Comparison of ENCODE assay signal across 9 mouse cellular contexts in genomic region chr5:65348168-65348567, GRCm38 (mm10). TPM values are rescaled to one million over a fixed set of nuclear protein-coding genes. Genes with fewer than 3 reads are reported as not detected.
DNase-seq lines count a peak whose midpoint lies in the region; ATAC-seq and TF ChIP-seq lines count a peak whose summit lies in the region.
"Had no signal": no experiment of that assay in that cellular context is flagged by ENCODE, and none has a peak within 500 bp of the region (broad histone marks: within the 10 kb centered on the region; RNA-seq: fewer than 3 reads in every experiment).

Klb (plus strand) TSS chr5:65348314.

- no peak for DNase-seq in forebrain, embryonic 14.5 days (ENCODE audit: low spot score)
- no peak for DNase-seq in forebrain, embryonic 11.5 days (ENCODE audit: low spot score)
- no peak for DNase-seq in testis, postnatal 14 days (ENCODE audit: low spot score)
- no peak for DNase-seq in liver, embryonic 13.5 days
- DNase-seq in left cerebral cortex, adult 8-10 months (ENCODE audit: low spot score in 2 of 2): no peak
- no peak for DNase-seq in cerebellum, postnatal 14 days
- DNase-seq in urinary bladder, postnatal 10 days (ENCODE audit: low spot score): no peak

- no peak for TF ChIP-seq POLR2A in testis, adult 2 months (IDR thresholded peaks at IDR 0.05; ENCODE audit: control insufficient read depth, low read depth, low read length)

- no peak within 1 kb of the TSS for H3K27ac ChIP-seq in forebrain, embryonic 14.5 days (ENCODE audit: low read depth, low read length)
- no peak within 1 kb of the TSS for H3K27ac ChIP-seq in forebrain, embryonic 11.5 days (ENCODE audit: low read depth, low read length)
- H3K27ac ChIP-seq in testis, adult 2 months (ENCODE audit: control insufficient read depth, insufficient read depth, low read depth, low read length): no peak within 1 kb of the TSS
- no peak within 1 kb of the TSS for H3K27ac ChIP-seq in liver, embryonic 13.5 days

- no peaks in the 10 kb centered on the region for H3K36me3 ChIP-seq in forebrain, embryonic 14.5 days (ENCODE audit: control insufficient read depth, insufficient read depth, low read length)
- no peaks in the 10 kb centered on the region for H3K36me3 ChIP-seq in forebrain, embryonic 11.5 days (ENCODE audit: control insufficient read depth, insufficient read depth, low read length)
- H3K36me3 ChIP-seq in testis, adult 2 months (ENCODE audit: control insufficient read depth, insufficient read depth, low read length): no peaks in the 10 kb centered on the region
- no peaks in the 10 kb centered on the region for H3K36me3 ChIP-seq in liver, embryonic 13.5 days

- no peaks in the 10 kb centered on the region for H3K9me3 ChIP-seq in forebrain, embryonic 14.5 days (replicated peaks; ENCODE audit: control insufficient read depth, low read length)
- H3K9me3 ChIP-seq in forebrain, embryonic 11.5 days (ENCODE audit: control insufficient read depth, low read length): no peaks in the 10 kb centered on the region
- no peaks in the 10 kb centered on the region for H3K9me3 ChIP-seq in liver, embryonic 13.5 days (replicated peaks)

- H3K4me1 ChIP-seq in forebrain, embryonic 14.5 days (ENCODE audit: control insufficient read depth, insufficient read depth, low read length): no peaks in the 10 kb centered on the region
- H3K4me1 ChIP-seq in forebrain, embryonic 11.5 days (replicated peaks; ENCODE audit: control insufficient read depth, insufficient read depth, low read length): 0 out of 2 replicates have a peak, but pooled peaks cover 2% of the 10 kb centered on the region
- H3K4me1 ChIP-seq in testis, adult 2 months (ENCODE audit: control insufficient read depth, insufficient read depth, low read length): peaks cover 5% of the 10 kb centered on the region
- no peaks in the 10 kb centered on the region for H3K4me1 ChIP-seq in liver, embryonic 13.5 days (replicated peaks)

- no peak within 1 kb of the TSS for H3K4me3 ChIP-seq in forebrain, embryonic 14.5 days (ENCODE audit: low read depth, low read length)
- H3K4me3 ChIP-seq in forebrain, embryonic 11.5 days (ENCODE audit: low read depth, low read length): no peak within 1 kb of the TSS
- peak within 1 kb of the TSS; percentile 53 for H3K4me3 ChIP-seq in testis, adult 2 months (ENCODE audit: control insufficient read depth, low read depth, low read length)
- peak within 1 kb of the TSS; percentile 49 for H3K4me3 ChIP-seq in liver, embryonic 13.5 days (replicated peaks)

- H3K27me3 ChIP-seq in forebrain, embryonic 14.5 days (replicated peaks; ENCODE audit: control insufficient read depth, insufficient read depth, low read length): no peaks in the 10 kb centered on the region
- H3K27me3 ChIP-seq in forebrain, embryonic 11.5 days (ENCODE audit: control insufficient read depth, insufficient read depth, low read length): no peaks in the 10 kb centered on the region
- no peaks in the 10 kb centered on the region for H3K27me3 ChIP-seq in testis, adult 2 months (ENCODE audit: control insufficient read depth, insufficient read depth, low read length)
- no peaks in the 10 kb centered on the region for H3K27me3 ChIP-seq in liver, embryonic 13.5 days

- WGBS in forebrain, embryonic 14.5 days: 64% methylated on average over 15 of the region's 15 CpGs
- 61% methylated on average over 15 of the region's 15 CpGs for WGBS in forebrain, embryonic 11.5 days
- 68% methylated on average over 15 of the region's 15 CpGs for WGBS in liver, embryonic 13.5 days (ENCODE audit: insufficient replicate concordance)

- no peak for ATAC-seq in forebrain, embryonic 14.5 days
- ATAC-seq in forebrain, embryonic 11.5 days (replicated peaks; ENCODE audit: low FRiP score): no peak
- peak; percentile 65; the same call in 1 of the 2 replicates for ATAC-seq in liver, embryonic 13.5 days (ENCODE audit: low read depth)

- no peak within 1 kb of the TSS for H3K4me2 ChIP-seq in forebrain, embryonic 14.5 days (ENCODE audit: low read length)
- H3K4me2 ChIP-seq in forebrain, embryonic 11.5 days (ENCODE audit: low read depth, low read length, severe bottlenecking): no peak within 1 kb of the TSS
- no peak within 1 kb of the TSS for H3K4me2 ChIP-seq in liver, embryonic 13.5 days

- no peak for TF ChIP-seq CTCF in testis, adult 2 months (IDR thresholded peaks at IDR 0.05; ENCODE audit: control insufficient read depth, insufficient read depth, insufficient replicate concordance, low read depth, low read length)

- peak within 1 kb of the TSS; percentile 14; the same call in 1 of the 2 replicates for H3K9ac ChIP-seq in forebrain, embryonic 14.5 days (ENCODE audit: low read length)
- H3K9ac ChIP-seq in forebrain, embryonic 11.5 days (ENCODE audit: low read length): no peak within 1 kb of the TSS
- H3K9ac ChIP-seq in liver, embryonic 13.5 days: peak within 1 kb of the TSS; percentile 49

RNA-seq across cellular contexts. Expression of gene Klb, which starts in this region (rescaled TPM):
- polyA plus RNA-seq in forebrain, embryonic 14.5 days (2014; fragmentation: Nextera tagmentation; extraction: Ambion mirVana): 0.15 TPM in 1 of 2 replicates, not detected in the other
- polyA plus RNA-seq in forebrain, embryonic 11.5 days (2014; fragmentation: Nextera tagmentation; extraction: Ambion mirVana): not detected in 2 replicates
- 0.65 and 0.72 TPM in 2 replicates for polyA plus RNA-seq in testis, adult 2 months (2012; rRNA removed)
- polyA plus RNA-seq in liver, embryonic 13.5 days (2015; fragmentation: Nextera tagmentation; extraction: Ambion mirVana): 8.7 and 10.0 TPM in 2 replicates
- total RNA-seq in left cerebral cortex, adult 8-10 months (2022): 1 to 10 TPM in 1 of 4 experiments, under 1 TPM in 3; 0.26 to 1.1 (median 0.59) TPM
- polyA plus RNA-seq: kidney, embryonic 14.5 days had no signal

Comparison
In these comparisons a context has a peak if more than half of its experiments do, and no peak if none do; other contexts are left out.
1. H3K4me3 ChIP-seq: peak in testis, adult 2 months (single experiment) and liver, embryonic 13.5 days (single experiment); none in forebrain, embryonic 14.5 days (single experiment) and forebrain, embryonic 11.5 days (single experiment).